Mouse (Mus musculus) urinary bladder, postnatal 14 days (tissue): Measurements from ENCODE around the gene Nme3.
A peak's percentile ranks its signal among the peaks of the same experiment; 100 is the strongest.

Source experiments
- DNase-seq: peaks from one replicate; pipeline ENCODE4 v3.0.0; 2021; ENCODE audit warnings: low spot score

Gene Nme3

DNA sequence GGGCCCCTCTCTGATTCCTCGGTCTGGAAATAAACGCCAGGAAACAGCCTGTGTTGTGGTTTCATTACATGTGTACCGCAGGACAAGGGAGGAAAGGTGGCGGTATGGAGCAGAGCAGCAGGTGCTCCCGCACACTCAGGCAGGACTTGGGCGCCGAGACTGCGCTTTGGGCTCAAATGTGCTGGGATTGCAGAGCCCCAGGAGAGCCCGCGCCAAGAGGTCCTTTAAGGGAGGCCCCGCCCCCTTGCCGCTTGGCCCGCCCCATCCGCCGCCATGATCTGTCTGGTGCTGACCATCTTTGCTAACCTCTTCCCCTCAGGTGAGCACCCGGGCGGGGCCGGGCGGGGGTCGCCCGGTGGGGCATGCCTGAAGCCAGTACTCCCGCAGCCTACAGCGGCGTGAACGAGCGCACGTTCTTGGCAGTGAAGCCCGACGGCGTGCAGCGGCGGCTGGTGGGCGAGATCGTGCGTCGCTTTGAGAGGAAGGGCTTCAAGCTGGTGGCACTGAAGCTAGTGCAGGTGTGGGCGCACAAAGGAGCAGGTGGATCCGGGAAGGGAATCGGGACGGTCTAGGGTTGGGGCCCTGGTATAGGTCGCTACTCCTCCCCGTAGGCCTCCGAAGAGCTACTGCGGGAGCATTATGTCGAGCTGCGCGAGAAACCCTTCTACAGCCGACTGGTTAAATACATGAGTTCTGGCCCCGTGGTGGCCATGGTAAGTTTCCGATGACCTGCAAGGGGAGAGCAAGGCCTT, at the start of gene Nme3:
Gene Nme3 (plus strand): TSS at position 260 of the 752 bp plus-strand sequence.
- peak; percentile 77 for DNase-seq

DNA sequence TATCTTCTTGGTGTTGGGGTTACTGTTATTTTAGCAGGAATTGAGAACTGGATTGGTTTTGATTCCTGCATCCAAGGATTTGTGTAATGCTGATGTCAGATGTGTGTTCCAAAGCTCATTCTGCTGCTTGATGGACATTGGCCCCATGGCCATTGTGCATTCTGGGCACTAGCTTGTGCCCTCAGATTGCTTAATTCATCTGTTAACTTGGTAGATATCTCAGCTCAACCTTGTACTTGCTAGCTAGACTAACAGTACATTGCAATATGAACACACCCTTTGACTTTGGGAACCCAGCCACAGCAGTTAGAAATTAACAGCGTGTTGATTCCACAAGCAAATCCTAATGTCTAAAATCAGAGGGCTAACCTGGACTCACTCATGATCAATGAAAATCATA, 48.9 kb upstream of the Nme3 start:
- no peak for DNase-seq

- no peak for DNase-seq
These were observed 47.7 kb upstream of the Nme3 start for GRCm38 (mm10) chr17:24848600-24849031.

GRCm38 (mm10) chr17:24849733-24850064, 46.6 kb upstream of the Nme3 start:
- no peak for DNase-seq

GRCm38 (mm10) chr17:24850065-24850772, 46.1 kb upstream of the Nme3 start, which contains the start of gene Fahd1:
Gene Fahd1, minus strand, starts transcription at chr17:24850364.
- peak; percentile 96 for DNase-seq

GRCm38 (mm10) chr17:24850773-24851127, 45.5 kb upstream of the Nme3 start:
- no peak for DNase-seq

GRCm38 (mm10) chr17:24851381-24852125, 44.7 kb upstream of the Nme3 start:
- DNase-seq = no peak

- DNase-seq = no peak
These were observed 40.3 kb upstream of the Nme3 start for GRCm38 (mm10) chr17:24855838-24856464.

GRCm38 (mm10) chr17:24856589-24856988, 39.7 kb upstream of the Nme3 start:
- DNase-seq = no peak

GRCm38 (mm10) chr17:24857831-24858470, 38.3 kb upstream of the Nme3 start:
- DNase-seq = no peak

DNA sequence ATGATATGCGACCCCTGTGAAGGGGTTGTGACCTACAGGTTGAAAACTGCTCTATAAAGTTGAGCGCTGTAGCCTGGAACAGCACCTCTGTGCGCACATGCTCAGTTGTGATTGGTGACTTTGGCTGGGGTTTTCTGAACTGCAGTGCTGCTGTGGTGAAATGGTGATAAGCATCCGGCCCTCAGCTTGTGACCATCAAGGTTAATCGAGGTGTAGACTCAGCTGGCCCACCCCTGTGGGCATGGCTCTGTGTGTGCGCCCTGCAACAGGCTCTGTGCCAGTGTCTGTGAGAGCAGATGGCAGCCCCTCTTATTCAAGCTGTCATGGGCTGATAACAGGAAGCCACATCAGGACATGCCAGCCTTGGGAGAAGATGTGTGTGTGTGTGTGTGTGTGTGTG, 37.3 kb upstream of the Nme3 start:
- DNase-seq = no peak

- DNase-seq = no peak
These were observed 36.2 kb upstream of the Nme3 start for GRCm38 (mm10) chr17:24860076-24860475.

GRCm38 (mm10) chr17:24861785-24862184, 34.5 kb upstream of the Nme3 start:
- no peak for DNase-seq

DNA sequence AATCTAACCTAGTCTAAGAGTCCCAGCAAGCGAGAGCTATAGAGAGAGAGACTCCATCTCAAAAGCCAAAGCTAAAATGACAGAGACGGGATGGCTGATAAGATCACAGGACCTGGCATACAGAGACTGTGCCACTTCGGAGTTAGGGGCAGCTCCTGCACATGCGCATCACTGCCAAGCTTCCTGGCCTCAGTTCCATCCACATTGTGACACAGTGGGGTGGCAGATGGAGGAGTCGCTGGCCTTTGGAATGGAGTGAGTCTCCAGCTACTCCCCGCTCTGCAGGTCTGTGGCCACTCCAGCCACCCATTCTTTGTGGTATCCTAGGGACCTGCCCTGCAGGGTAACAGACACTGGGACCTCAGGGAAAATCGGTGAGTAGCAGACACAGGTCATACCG, 30.5 kb upstream of the Nme3 start, which contains the start of gene Igfals:
Gene Igfals (plus strand): TSS at position 222 of the 400 bp plus-strand sequence.
- DNase-seq = no peak

GRCm38 (mm10) chr17:24867914-24868313, 28.4 kb upstream of the Nme3 start:
- no peak for DNase-seq

DNA sequence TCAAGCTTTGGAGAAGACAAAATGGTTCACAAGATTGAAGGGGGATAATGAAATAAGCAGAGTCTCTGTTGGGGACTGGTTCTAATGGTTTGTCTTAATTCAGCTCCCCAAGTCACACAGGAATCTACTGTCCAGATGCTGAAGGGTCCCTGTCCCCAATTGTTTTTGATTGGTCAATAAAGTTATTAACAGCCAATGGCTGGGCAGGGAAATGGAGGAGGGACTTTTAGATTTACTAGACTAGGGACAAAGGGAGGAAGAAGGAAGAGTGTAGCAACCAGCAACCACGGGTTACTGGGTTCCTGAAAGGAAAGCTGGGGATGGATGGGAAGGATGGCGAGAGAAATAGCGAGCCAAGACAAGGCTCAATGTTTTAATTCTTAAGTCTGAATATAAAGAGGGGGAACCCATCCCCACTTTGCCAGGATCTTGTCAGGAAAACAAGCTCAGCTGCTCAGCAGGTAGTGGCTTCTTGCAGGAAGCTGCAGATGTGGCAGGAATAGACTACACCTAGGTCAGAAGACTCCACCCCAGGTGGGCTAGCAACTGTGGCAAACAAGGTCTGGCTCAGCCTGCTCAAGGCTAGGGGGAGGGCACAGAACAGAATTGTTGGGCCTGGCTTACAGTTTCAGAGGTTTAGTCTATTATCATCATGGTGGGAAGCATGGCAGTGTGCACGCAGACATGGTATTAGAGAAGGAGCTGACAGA, 22.4 kb upstream of the Nme3 start:
- DNase-seq = no peak

DNA sequence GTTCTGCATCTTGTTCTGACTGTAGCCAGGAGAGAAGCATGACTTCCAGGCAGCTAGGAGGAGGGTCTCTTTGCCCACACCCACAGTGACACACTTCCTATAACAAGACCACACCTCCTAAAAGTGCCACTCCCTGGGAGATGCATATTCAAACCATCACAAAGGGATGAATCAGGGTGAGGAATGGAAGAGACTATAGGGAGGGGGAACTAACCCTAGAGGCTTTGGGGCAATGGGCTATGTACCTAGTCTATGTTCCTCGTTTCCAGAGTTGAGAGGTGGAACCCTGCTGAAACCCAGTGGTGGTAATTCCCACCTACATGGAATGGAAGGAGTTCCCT, 21.9 kb upstream of the Nme3 start:
- DNase-seq = no peak

DNA sequence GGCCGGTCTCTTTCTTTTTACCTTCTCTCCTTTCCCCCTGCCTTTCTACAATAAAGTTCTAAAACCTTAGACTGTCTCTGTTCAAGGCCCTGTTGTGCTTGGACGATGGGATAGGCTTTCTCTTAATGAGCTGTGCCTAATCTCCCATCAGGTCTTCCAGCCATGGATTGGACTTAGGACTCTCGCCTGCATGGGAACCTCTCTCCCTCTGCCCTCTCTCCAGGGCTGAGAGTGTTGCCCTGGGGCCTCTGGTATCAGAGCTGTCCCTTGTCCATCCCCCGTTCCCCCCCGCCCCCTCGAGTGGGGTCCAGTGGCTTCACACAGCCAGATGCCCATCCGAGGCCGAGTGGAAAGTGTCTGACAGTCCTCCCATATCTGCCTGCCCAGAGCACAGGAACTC, 21.3 kb upstream of the Nme3 start:
- DNase-seq = no peak

GRCm38 (mm10) chr17:24877336-24878116, 18.8 kb upstream of the Nme3 start:
- no peak for DNase-seq

DNA sequence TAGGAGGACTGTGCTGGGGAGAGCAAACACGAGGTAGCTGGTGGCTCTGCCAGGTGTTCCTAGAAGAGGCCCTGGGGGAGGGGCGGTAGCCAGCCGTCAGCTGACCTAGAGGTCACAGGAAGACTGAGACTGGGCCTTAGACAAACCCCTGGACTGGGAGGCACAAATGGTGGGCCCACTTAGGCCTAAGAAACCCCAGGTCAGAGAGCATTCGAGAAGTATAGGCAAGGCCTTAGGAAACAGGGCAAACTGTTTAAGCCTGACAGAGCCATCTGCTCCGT, 18.2 kb upstream of the Nme3 start:
- DNase-seq = no peak

DNA sequence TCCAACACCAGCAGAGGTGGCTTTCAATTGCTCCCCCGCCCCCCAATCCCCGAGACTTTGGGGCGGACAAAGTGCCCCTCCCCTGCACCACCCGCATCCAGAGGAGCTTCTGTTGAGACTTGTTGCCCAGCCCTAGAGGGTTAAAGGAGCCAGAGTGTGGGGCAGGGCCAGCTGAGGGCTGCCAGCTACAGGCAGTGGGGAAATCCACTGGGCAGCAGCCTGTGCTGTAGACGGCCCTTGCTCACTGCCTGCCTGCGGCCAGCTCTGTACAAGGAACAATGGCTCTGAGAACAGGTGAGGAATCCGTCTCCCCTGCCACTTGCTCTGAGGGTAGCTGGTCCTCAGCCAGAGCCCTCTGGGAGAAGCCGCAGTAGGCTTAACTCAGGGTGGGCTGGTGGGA, 17.8 kb upstream of the Nme3 start:
- no peak for DNase-seq
